Mouse (Mus musculus): ENCODE results near the gene Myof.
A peak's percentile ranks its signal among the peaks of the same experiment; 100 is the strongest.

The Myof gene

GRCm38 (mm10) chr19:38042261-38042722 lies 1.1 kb downstream of the Myof start:
- DNase-seq (ENCODE audit: low spot score), result no peak

DNA sequence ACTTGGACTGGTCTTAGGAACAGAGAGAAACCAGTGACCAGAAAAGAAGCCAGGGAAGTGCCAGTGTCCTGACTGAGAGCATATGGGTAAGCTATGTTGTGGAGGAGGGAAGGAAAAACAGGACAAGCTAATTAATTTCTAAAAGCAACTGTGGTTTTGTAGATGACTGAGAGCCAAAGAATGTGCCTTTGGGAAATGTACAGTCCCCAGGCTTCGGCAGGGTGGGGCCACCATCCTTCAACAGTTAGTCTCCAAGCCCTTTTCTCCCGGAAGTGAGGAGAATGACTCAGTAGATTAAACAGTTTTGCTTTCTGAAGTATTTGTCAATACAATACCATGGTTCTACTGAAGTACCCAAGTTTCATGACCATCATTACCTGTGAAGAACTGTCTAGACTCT lies 5.1 kb downstream of the Myof start:
- no peak for DNase-seq (ENCODE audit: low spot score)

- DNase-seq (ENCODE audit: low spot score), result no peak
Measured at GRCm38 (mm10) chr19:38035766-38036165, 7.6 kb downstream of the Myof start.

- DNase-seq (ENCODE audit: low spot score), result no peak
Measured at GRCm38 (mm10) chr19:38034696-38035095, 8.7 kb downstream of the Myof start.

DNA sequence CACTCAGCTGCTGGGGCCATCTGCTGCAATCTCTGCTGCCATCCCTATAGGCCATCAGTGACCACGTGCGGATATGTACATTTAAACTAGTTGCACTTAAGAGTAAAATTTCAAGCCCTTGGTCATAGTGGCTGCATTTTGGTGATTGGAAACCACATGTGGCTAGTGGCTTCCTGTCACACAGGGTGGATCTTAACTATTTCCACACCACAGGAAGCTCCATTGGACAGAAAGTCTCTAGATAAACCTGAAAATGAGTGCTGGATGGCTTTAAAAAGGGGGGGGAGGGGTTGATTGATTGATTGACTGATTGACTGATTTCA lies 9.7 kb downstream of the Myof start:
- DNase-seq (ENCODE audit: low spot score), result no peak

DNA sequence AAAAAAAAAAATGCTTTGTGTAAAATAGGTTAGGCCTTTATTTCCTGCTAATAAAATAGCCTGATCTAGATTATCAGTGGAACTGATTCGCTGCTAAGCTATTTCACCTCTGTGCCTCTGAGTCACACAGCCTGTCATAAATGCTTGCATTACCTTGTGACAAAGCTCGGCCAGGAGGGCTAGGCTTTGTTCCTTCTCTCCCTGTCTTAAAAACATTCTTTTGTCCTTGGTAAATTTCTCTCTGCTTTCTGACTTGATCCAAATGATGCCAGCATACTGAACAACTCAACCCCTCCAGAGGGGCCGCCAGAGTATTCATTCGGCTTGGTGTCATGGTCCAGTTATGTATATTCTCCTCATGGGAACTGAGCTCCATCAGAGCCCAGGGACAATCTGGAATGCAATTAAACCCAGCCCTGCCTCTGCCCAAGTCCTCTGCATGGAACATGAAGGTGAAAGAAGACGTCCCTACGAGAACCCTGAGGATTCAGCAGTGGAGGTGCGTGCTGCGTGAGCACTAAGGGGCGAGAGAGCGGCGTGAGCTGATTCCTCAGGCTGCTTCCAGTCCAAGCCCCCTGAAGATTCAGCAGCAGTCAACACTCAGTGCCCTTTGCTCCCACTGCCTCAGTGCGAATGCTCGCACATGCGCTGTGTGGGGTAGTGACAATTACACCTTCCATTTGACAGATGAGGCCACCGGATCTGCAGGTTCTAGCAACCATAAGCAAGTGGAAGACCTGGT lies 10.2 kb downstream of the Myof start:
- DNase-seq (ENCODE audit: low spot score), result no peak

DNA sequence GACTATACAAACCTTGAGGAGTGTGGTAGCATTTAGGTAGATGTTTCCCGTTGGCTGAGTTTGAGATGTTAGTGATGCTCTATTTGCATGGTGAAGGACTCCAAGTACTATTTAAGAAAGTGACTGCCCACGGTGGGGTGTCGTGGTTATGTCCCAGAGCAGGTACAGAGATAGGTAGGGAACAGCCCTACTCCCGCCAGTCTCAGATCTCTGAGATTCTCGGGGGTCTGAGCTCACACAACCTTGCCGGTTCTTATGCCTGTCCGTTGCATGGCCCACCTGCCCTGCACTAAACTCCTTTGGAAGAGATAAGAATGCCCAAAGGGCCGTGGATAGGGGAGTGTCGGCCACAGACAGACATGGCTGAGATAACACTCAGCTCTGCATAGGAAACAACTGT lies 12.2 kb downstream of the Myof start:
- DNase-seq (ENCODE audit: low spot score), result no peak

GRCm38 (mm10) chr19:38030673-38031137 lies 12.7 kb downstream of the Myof start:
- DNase-seq (ENCODE audit: low spot score), result peak; percentile 23

DNA sequence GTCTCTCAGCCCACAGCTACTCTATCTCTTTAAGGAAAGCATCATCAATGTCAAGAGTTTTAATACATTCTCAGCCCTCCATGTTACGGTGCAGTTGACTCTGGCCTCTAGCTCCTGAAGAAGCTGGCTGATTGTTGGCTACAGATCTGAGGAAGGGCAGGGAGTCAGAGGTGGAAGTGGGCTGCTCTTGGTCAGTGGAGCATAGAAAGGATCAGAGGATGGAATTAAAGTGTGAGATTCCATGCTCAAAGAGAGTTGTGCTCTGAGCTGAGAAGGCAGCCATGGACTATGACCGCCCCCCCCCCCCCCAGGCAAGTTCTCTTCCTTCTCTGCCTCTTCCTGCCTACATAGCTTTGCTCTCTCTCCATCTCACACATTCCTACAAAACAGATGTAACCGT lies 13.5 kb downstream of the Myof start:
- DNase-seq (ENCODE audit: low spot score), result no peak

GRCm38 (mm10) chr19:38029292-38029691 lies 14.1 kb downstream of the Myof start:
- no peak for DNase-seq (ENCODE audit: low spot score)

DNA sequence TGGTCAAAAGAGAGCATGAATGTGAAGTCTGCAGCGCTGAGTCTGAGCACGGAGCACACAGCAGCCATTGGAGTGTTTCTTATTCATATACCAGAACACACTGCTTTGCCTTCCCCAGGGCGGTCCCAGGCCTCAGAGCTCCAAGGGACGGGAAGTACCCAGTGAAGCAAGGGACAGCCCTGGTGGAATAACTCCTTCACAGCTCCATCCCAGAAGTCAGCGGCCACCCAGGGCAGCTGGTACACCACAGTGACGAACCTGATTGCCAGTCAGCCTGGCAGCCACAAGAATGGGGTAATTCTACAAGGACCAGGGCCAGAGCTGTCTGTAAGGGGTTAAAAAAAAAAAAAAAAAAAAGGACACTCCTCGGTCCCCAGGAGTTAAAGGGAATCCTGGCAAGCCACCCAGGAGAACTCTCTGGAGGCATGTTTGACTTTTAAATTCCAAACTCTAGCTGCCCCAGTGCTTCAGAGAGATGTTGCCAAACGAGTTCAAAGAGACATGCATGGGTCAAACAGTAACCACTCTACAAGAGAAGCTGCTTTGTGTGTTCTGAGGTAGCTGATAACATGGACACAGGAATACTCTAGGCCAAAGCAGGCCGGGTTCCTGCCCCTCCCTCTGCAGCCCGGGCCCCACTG lies 15.4 kb downstream of the Myof start:
- no peak for DNase-seq (ENCODE audit: low spot score)

- DNase-seq (ENCODE audit: low spot score), result no peak
Measured at GRCm38 (mm10) chr19:38027389-38027788, 16.0 kb downstream of the Myof start.

DNA sequence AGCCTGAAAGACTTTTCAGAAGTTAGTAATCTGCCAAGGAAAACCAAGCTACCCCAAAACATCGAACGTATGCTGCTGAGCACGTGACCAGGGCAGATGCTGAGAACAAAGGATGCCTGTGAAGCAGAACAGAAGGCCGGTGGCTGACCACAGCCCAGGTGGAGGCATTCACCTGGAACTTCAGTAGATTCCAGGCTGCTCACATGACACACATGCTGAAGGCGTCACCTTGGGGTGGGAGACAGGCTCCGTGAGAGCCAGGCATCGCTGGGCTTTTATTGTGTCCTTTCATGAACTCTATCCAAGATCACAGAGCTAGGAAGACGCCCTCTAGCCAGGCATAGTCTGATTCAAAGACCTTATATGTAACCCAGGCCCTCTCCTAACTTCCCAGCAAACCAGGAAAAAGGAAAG lies 17.2 kb downstream of the Myof start:
- DNase-seq (ENCODE audit: low spot score), result no peak

- DNase-seq (ENCODE audit: low spot score), result no peak
Measured at GRCm38 (mm10) chr19:38025254-38026041, 17.9 kb downstream of the Myof start.

DNA sequence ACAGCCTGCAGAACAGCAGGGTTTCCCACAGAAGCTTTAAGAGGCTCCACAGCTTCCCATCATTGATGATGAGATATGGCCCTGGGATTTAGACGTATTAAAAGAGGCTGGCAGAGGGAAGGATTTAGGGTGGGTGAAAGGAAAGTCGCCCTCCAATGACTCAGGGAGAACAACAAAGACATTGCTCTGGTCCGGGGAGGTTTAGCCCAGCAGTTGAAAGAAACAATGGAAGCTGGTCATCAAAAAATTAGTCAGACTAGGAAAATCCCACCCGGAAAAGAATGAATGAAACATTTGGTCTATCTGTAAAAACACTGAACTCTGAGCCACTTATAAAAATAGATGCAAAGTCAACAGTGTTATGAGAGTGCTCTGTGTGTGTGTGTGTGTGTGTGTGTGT lies 19.8 kb downstream of the Myof start:
- DNase-seq (ENCODE audit: low spot score), result no peak

- no peak for DNase-seq (ENCODE audit: low spot score)
Measured at GRCm38 (mm10) chr19:38022710-38023109, 20.7 kb downstream of the Myof start.

DNA sequence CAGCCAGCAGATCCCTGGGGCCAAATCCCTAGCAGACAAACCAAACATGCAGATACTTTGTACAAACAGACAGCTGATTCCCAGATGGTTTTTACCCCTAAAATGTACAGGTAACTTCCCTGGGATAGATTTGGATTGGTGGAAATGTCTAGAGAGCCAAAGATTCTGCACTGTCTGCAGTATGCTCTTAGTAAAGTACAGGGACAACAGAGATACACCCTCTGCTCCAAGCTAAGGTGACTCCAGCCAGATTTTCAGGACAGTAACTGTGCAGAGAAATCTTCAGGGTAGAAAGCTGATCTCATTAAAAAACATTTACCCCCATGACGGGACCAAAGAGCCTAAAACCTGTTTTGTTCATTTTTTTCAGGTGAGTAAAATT lies 27.5 kb downstream of the Myof start:
- DNase-seq (ENCODE audit: low spot score), result no peak

DNA sequence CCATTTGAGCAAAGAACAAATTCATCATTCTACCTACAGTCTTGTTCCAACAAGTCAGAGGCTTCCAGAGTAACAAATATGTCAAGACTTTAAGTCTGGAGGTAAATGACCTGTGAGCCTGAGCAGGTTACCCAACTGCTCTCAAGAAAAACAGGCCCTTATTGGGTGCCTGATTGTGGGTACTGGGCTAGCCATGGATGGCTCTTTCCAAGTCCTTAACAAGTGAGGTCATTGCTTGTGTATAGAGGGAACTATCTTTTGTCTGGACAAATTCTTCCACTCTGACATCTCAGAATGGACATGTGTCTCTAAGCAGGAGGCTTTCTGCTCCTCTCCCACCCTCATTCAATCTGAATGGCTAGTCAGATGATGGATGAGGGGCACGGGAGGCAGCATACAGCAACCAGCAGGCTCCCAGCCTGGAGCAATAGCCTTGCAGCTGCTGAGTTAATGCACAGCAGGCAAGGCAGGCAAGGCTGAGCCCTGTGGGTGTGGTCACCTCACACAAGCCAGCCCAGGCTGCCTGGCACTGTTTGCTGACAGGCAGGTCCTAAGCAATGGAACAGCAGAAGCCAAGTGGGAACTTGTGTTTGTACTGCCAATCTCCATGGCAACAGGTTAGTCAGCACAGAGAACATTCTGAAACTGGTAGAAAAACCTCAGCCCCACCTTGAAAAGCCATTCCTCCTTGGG lies 28.1 kb downstream of the Myof start:
- DNase-seq (ENCODE audit: low spot score), result no peak

GRCm38 (mm10) chr19:38014443-38014842 lies 28.9 kb downstream of the Myof start:
- no peak for DNase-seq (ENCODE audit: low spot score)

DNA sequence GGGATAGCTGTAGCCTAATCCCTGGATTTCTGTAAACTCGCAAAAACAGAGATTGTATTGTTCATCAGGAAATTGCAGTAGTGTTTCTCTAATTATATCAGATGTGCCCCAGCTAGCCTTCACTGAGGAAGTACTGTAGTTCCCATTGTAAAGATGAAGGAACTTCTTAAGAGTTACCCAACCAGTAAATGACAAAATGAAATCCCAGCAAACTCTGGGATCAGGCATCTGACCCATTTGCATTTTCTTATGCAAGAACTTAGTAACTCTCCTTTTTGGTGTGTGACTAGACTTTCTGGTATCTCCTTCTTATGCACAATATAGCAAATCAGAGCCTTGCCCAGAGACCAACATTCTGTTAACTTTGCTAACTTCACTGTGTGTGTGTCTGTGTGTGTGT lies 32.0 kb downstream of the Myof start:
- no peak for DNase-seq (ENCODE audit: low spot score)

- DNase-seq (ENCODE audit: low spot score), result no peak
Measured at GRCm38 (mm10) chr19:38004809-38005380, 38.5 kb downstream of the Myof start.

Measured in T-cell, adult 2 months (primary cell).